Mouse (Mus musculus) cerebellum, adult 2 months (tissue): Measurements from ENCODE around the gene Syt16.

Source experiments
- CTCF ChIP-seq: fragments of 200-500 bp; IDR thresholded peaks from 2 replicates; pipeline ENCODE4 v1.5.1; 2011; ENCODE audit warnings: low read depth, mild to moderate bottlenecking, control low read depth, low read length, moderate library complexity, borderline replicate concordance; ENCODE audit not compliant: insufficient read depth
- POLR2A ChIP-seq: fragments of 200-500 bp; IDR thresholded peaks from 2 replicates; pipeline ENCODE4 v1.6.1; 2011; ENCODE audit warnings: low read length, control low read depth, borderline replicate concordance; ENCODE audit not compliant: insufficient read depth

GRCm38 (mm10) chr12:74105811-74106513 lies 108.5 kb downstream of the Syt16 start:
- TF ChIP-seq POLR2A, result no peak
- TF ChIP-seq CTCF, result no peak
